Mouse (Mus musculus): ENCODE data around the gene Pdgfd.

DNA sequence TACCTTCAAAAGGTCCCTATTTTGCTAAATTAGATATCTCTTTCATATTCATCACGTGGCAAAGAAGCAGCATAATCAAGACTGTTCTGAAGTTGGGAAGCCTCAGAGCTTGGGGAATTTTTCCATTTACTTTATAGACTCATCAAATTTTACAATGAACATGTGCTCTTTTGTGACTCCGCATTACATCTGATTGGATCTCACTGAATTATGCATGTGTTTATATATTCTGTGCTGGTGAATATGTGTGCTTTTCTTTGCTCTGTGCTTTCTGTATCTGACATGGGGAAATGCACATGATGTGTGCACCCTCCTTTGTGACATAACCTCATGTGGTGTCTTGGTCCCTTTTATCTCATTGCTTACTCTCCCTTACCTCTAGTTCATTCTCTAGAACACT is 83.6 kb downstream of the Pdgfd start:
- TF ChIP-seq CTCF (IDR thresholded peaks at IDR 0.05; ENCODE audit: insufficient read depth, low read length) (no peak), POLR2A (IDR thresholded peaks at IDR 0.05; ENCODE audit: borderline replicate concordance, extremely low read depth, low read depth, low read length) (no peak)

All from lung, adult 2 months (tissue).